8 mouse cellular contexts compared by ENCODE assay signal in the genomic region with DNA sequence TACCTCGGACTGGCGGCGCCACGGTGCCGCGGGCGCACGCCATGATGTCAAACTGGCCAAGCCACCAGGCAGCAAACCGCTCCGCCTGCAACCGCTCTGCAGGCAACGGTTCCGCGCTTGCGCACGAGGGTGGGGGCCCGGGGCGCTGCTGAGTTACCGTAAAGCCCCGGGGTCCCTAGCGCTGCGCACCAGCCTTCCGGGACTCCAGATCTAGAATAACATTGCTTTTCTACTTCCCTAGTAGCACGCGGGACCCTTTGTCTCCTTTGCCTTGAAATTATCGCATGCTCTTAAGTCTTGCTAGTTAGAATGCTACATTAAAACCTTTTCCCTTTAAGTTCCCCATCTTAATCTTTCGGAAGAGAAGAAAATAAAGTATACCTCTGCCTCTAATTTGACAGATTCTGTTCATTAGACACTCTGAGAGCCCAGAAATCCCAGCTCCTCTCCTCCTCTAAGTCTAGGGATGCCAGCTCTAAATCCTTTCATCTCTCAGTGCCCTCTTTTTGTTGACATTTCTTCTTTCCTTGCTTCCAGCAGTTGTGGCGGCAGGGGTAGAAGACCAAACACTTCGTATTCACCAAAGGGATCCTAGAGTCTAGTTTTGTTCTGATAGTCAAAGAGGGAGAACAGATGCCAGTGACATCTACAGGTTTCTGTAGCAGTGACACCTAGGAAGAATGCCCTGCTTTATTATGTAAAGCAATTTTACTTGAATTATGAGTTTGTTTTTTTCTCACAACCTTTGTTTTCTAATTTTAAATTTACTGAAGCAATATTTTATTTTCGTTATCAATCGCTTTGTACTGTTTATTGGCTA. TPM values are rescaled to one million over a fixed set of nuclear protein-coding genes. Genes with fewer than 3 reads are reported as not detected.
DNase-seq lines count a peak whose midpoint lies in the region; ATAC-seq and TF ChIP-seq lines count a peak whose summit lies in the region.

A gene (minus strand): TSS at position 125 of the 820 bp plus-strand sequence.

- H3K4me3 ChIP-seq in forebrain, embryonic 13.5 days = peak within 1 kb of the TSS; percentile 76
- peak within 1 kb of the TSS; percentile 67 for H3K4me3 ChIP-seq in liver, embryonic 16.5 days (ENCODE audit: low read depth, low read length)
- H3K4me3 ChIP-seq in neural tube, embryonic 12.5 days = peak within 1 kb of the TSS; percentile 61
- H3K4me3 ChIP-seq in stomach, postnatal 0 days (ENCODE audit: low read depth, low read length) = peak within 1 kb of the TSS; percentile 66

- H3K4me2 ChIP-seq in forebrain, embryonic 13.5 days = peak within 1 kb of the TSS; percentile 90
- H3K4me2 ChIP-seq in liver, embryonic 16.5 days (ENCODE audit: low read depth, low read length) = peak within 1 kb of the TSS; percentile 84
- H3K4me2 ChIP-seq in neural tube, embryonic 12.5 days (replicated peaks) = peak within 1 kb of the TSS; percentile 92
- peak within 1 kb of the TSS; percentile 99 for H3K4me2 ChIP-seq in stomach, postnatal 0 days (replicated peaks; ENCODE audit: low read depth)

- ATAC-seq in cerebellum, adult (ENCODE audit: insufficient number of reproducible peaks, low FRiP score, low TSS enrichment) = peak; percentile 93
- ATAC-seq in forebrain, embryonic 13.5 days = peak; percentile 98
- ATAC-seq in liver, embryonic 16.5 days (ENCODE audit: low read depth) = peak; percentile 91
- peak; percentile 95 for ATAC-seq in neural tube, embryonic 12.5 days (ENCODE audit: low FRiP score, low read depth)
- peak; percentile 97 for ATAC-seq in stomach, postnatal 0 days (ENCODE audit: low FRiP score, low TSS enrichment)

- 12% methylated on average over 31 of the region's 31 CpGs for WGBS in forebrain, embryonic 13.5 days
- WGBS in liver, embryonic 16.5 days (ENCODE audit: insufficient replicate concordance) = 10% methylated on average over 31 of the region's 31 CpGs
- WGBS in neural tube, embryonic 12.5 days = 12% methylated on average over 31 of the region's 31 CpGs
- WGBS in stomach, postnatal 0 days = 9% methylated on average over 31 of the region's 31 CpGs

- intact Hi-C loops in heart, postnatal 10 days (cut with DNase I) = loop anchor here (5.0 kb wide), 1 partner anchor 842 kb away; no protein-coding TSS in a partner anchor

- peak; percentile 89 for DNase-seq in ES-CJ7 (ENCODE audit: low read depth, low spot score)
- DNase-seq in heart, postnatal 10 days = peak; percentile 93 to 94
- peak; percentile 95 to 96 for DNase-seq in kidney, postnatal 4 days
- DNase-seq in stomach, postnatal 0 days (ENCODE audit: low spot score) = peak; percentile 83

- H3K4me1 ChIP-seq in forebrain, embryonic 13.5 days = peaks cover 21% of the 10 kb centered on the region
- peaks cover 11% of the 10 kb centered on the region; the same call in 1 of the 2 replicates for H3K4me1 ChIP-seq in liver, embryonic 16.5 days (ENCODE audit: control insufficient read depth, low read depth, low read length)
- H3K4me1 ChIP-seq in neural tube, embryonic 12.5 days = peaks cover 8% of the 10 kb centered on the region
- H3K4me1 ChIP-seq in stomach, postnatal 0 days (replicated peaks; ENCODE audit: control insufficient read depth, insufficient read depth) = no peaks in the 10 kb centered on the region

- H3K27me3 ChIP-seq in forebrain, embryonic 13.5 days = no peaks in the 10 kb centered on the region
- H3K27me3 ChIP-seq in liver, embryonic 16.5 days (ENCODE audit: control insufficient read depth, insufficient read depth, low read depth, low read length) = no peaks in the 10 kb centered on the region
- no peaks in the 10 kb centered on the region for H3K27me3 ChIP-seq in neural tube, embryonic 12.5 days (replicated peaks)
- no peaks in the 10 kb centered on the region for H3K27me3 ChIP-seq in stomach, postnatal 0 days (ENCODE audit: control insufficient read depth, insufficient read depth, low read length)

- peak within 1 kb of the TSS; percentile 79 for H3K9ac ChIP-seq in forebrain, embryonic 13.5 days
- peak within 1 kb of the TSS; percentile 52 for H3K9ac ChIP-seq in liver, embryonic 16.5 days (ENCODE audit: low read depth, low read length)
- peak within 1 kb of the TSS; percentile 58 for H3K9ac ChIP-seq in neural tube, embryonic 12.5 days
- peak within 1 kb of the TSS; percentile 75 for H3K9ac ChIP-seq in stomach, postnatal 0 days (ENCODE audit: low read length)

- H3K9me3 ChIP-seq in forebrain, embryonic 13.5 days (replicated peaks) = no peaks in the 10 kb centered on the region
- H3K9me3 ChIP-seq in liver, embryonic 16.5 days (replicated peaks; ENCODE audit: control insufficient read depth, low read length) = no peaks in the 10 kb centered on the region
- H3K9me3 ChIP-seq in neural tube, embryonic 12.5 days = no peaks in the 10 kb centered on the region
- H3K9me3 ChIP-seq in stomach, postnatal 0 days (ENCODE audit: control insufficient read depth, low read length) = no peaks in the 10 kb centered on the region

- TF ChIP-seq EP300 in stomach, postnatal 0 days (optimal IDR thresholded peaks at IDR 0.05) = no peak

- peak within 1 kb of the TSS; percentile 25; the same call in 1 of the 2 replicates for H3K27ac ChIP-seq in forebrain, embryonic 13.5 days
- no peak within 1 kb of the TSS for H3K27ac ChIP-seq in liver, embryonic 16.5 days (ENCODE audit: low read length)
- H3K27ac ChIP-seq in neural tube, embryonic 12.5 days = peak within 1 kb of the TSS; percentile 22; the same call in 1 of the 2 replicates
- peak within 1 kb of the TSS; percentile 40; the same call in 1 of the 2 replicates for H3K27ac ChIP-seq in stomach, postnatal 0 days (replicated peaks)

- H3K36me3 ChIP-seq in forebrain, embryonic 13.5 days (ENCODE audit: poor library complexity, severe bottlenecking) = no peaks in the 10 kb centered on the region
- no peaks in the 10 kb centered on the region for H3K36me3 ChIP-seq in liver, embryonic 16.5 days (ENCODE audit: control insufficient read depth, insufficient read depth)
- H3K36me3 ChIP-seq in neural tube, embryonic 12.5 days = no peaks in the 10 kb centered on the region
- no peaks in the 10 kb centered on the region for H3K36me3 ChIP-seq in stomach, postnatal 0 days (ENCODE audit: control insufficient read depth, insufficient read depth, low read length)

- TF ChIP-seq CTCF in stomach, postnatal 0 days (IDR thresholded peaks at IDR 0.05; ENCODE audit: low read depth) = 0 out of 2 replicates have a peak, but pooled peaks have one; percentile 14

RNA-seq across cellular contexts. Expression of the gene that starts here (rescaled TPM):
- 28.7 and 29.4 TPM in 2 replicates for polyA plus RNA-seq in forebrain, embryonic 13.5 days (2015; fragmentation: Nextera tagmentation; extraction: Ambion mirVana)
- total RNA-seq in heart, postnatal 10 days (2021) = 10 to 100 TPM; 18.5 to 18.6 TPM
- 6.4 and 8.0 TPM in 2 replicates for polyA plus RNA-seq in liver, embryonic 16.5 days (2015; fragmentation: Nextera tagmentation; extraction: Ambion mirVana)
- polyA plus RNA-seq in neural tube, embryonic 12.5 days (2016; fragmentation: Nextera tagmentation; extraction: Ambion mirVana) = 15.9 and 16.5 TPM in 2 replicates
- polyA plus RNA-seq in stomach, postnatal 0 days (2015; fragmentation: Nextera tagmentation; extraction: Ambion mirVana) = 6.9 and 7.5 TPM in 2 replicates
